Mouse (Mus musculus) embryonic facial prominence, embryonic 12.5 days (tissue): ENCODE measurements around the gene Mpp3. TPM values are rescaled to one million over a fixed set of nuclear protein-coding genes. Genes with fewer than 3 reads are reported as not detected.
A peak's percentile ranks its signal among the peaks of the same experiment; 100 is the strongest.

ENCODE experiments used
- ATAC-seq: fragments of 200-750 bp; cut with Nextera tagmentation; 2 replicates; pipeline ENCODE4 v1.8.0; 2017; ENCODE audit not compliant: insufficient number of reproducible peaks, insufficient read depth, low FRiP score, low TSS enrichment
- H3K27ac ChIP-seq: fragments of 300-500 bp; sonication (generic); 2 replicates; pipeline ENCODE4 v1.5.1; 2016; ENCODE audit warnings: mild to moderate bottlenecking
- H3K27me3 ChIP-seq: fragments of 300-500 bp; sonication (generic); 2 replicates; pipeline ENCODE4 v1.6.1; 2016; ENCODE audit warnings: mild to moderate bottlenecking, moderate library complexity
- H3K36me3 ChIP-seq: fragments of 300-500 bp; sonication (generic); 2 replicates; pipeline ENCODE4 v1.6.1; 2016; ENCODE audit warnings: mild to moderate bottlenecking
- H3K4me1 ChIP-seq: fragments of 300-500 bp; sonication (generic); 2 replicates; pipeline ENCODE4 v1.6.1; 2016
- H3K4me2 ChIP-seq: fragments of 300-500 bp; sonication (generic); replicated peaks from 2 replicates; pipeline ENCODE4 v1.6.1; 2016; ENCODE audit warnings: mild to moderate bottlenecking, moderate library complexity
- H3K4me3 ChIP-seq: fragments of 300-500 bp; sonication (generic); 2 replicates; pipeline ENCODE4 v1.5.1; 2016; ENCODE audit warnings: mild to moderate bottlenecking
- H3K9ac ChIP-seq: fragments of 300-500 bp; sonication (generic); 2 replicates; pipeline ENCODE4 v1.6.1; 2016; ENCODE audit warnings: mild to moderate bottlenecking, moderate library complexity
- H3K9me3 ChIP-seq: fragments of 300-500 bp; sonication (generic); 2 replicates; pipeline ENCODE4 v1.6.1; 2016; ENCODE audit warnings: mild to moderate bottlenecking, moderate library complexity
- WGBS: fragments of 180-500 bp; shearing (Covaris S2); methylation state at CpG from one replicate; pipeline ENCODE4 v1.1.7; 2016; 5-methylcytosine and 5-hydroxymethylcytosine counted together
- polyA plus RNA-seq: library from polyadenylated mRNA; unstranded; fragments of >200 nt; fragmentation: Nextera tagmentation; extraction: Ambion mirVana; gene quantifications from 2 replicates; pipeline ENCODE4 v1.2.1, GENCODE M21; 2016

Mpp3 gene
- polyA plus RNA-seq, 1 experiment from 2014 or later = 11.4 TPM

- H3K9ac ChIP-seq = no peak overlapping the region
- no peak for ATAC-seq
Observed at GRCm38 (mm10) chr11:102037789-102038188, 9.5 kb upstream of the Mpp3 start.

DNA sequence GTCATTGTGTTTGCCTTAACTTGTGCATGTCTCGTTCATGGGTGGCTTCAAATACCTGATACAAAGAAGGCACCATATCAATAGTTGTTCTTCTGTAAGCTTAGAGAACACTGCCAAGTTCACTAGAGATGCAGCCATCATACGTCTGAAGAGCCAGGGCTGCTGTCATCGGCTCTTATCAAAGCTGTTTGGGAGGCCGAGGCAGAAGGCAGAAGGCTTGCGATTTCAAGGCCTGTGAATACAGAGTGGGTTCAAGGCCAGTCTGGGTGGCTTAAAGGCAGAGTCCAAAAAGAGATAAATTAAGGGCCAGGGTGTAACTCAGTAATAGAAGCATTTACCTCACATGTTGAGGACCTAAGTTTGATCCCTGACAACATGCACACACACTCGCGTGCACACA lies 8.1 kb upstream of the Mpp3 start:
- no peaks in the 10 kb centered on the region for H3K9me3 ChIP-seq
- no peaks in the 10 kb centered on the region for H3K4me1 ChIP-seq
- WGBS = 85% methylated on average over 7 of the region's 7 CpGs
- no peak overlapping the region for H3K9ac ChIP-seq
- H3K4me3 ChIP-seq = no peak overlapping the region
- H3K27ac ChIP-seq = no peak overlapping the region
- H3K27me3 ChIP-seq = peaks cover 5% of the 10 kb centered on the region; the same call in 1 of the 2 replicates
- H3K36me3 ChIP-seq = no peaks in the 10 kb centered on the region
- no peak overlapping the region for H3K4me2 ChIP-seq
- no peak for ATAC-seq

More at GRCm38 (mm10) chr11:102037789-102038188, 9.5 kb upstream of the Mpp3 start:
- Histone ChIP-seq H3K4me3 (no peak overlapping the region), H3K27ac (no peak overlapping the region), H3K4me1 (no peaks in the 10 kb centered on the region), H3K4me2 (no peak overlapping the region), H3K36me3 (no peaks in the 10 kb centered on the region), H3K27me3 (peaks cover 5% of the 10 kb centered on the region; the same call in 1 of the 2 replicates), H3K9me3 (no peaks in the 10 kb centered on the region)
- WGBS = 84% methylated on average over 6 of the region's 6 CpGs

DNA sequence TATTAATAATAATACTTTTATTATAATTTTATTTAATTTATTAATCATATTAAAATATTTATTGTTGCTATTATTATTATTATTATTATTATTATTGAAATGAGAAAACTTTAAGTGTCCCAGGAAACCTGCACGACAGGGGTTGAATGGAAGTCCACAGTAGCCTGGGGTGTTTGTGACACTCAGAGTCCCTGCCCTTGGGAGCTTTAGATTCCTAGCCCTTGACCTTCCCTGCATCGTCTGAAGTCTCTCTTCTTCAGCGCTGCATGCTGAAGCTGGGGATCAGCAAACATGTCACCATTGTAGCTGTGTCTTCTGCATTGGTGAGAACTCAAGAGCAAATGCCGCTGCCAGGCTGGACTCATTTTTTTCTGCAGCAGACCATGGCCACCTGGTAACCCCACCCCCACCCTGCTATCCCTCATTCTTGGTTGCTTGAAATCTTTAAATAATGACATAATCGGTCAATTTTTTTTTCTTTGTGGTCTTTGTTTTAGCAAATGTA lies 7.2 kb upstream of the Mpp3 start:
- no peak overlapping the region for H3K27ac ChIP-seq
- H3K4me3 ChIP-seq = no peak overlapping the region
- H3K9me3 ChIP-seq = no peaks in the 10 kb centered on the region
- WGBS = 78% methylated on average over 5 of the region's 5 CpGs
- H3K36me3 ChIP-seq = no peaks in the 10 kb centered on the region
- H3K27me3 ChIP-seq = peaks cover 5% of the 10 kb centered on the region; the same call in 1 of the 2 replicates
- no peak overlapping the region for H3K9ac ChIP-seq
- no peak overlapping the region for H3K4me2 ChIP-seq
- no peak for ATAC-seq
- H3K4me1 ChIP-seq = no peaks in the 10 kb centered on the region

- ATAC-seq = no peak
- Histone ChIP-seq H3K27ac (no peak overlapping the region), H3K4me3 (no peak overlapping the region), H3K36me3 (no peaks in the 10 kb centered on the region), H3K4me2 (no peak overlapping the region), H3K9me3 (no peaks in the 10 kb centered on the region), H3K9ac (no peak overlapping the region), H3K4me1 (no peaks in the 10 kb centered on the region), H3K27me3 (peaks cover 5% of the 10 kb centered on the region; the same call in 1 of the 2 replicates)
- WGBS = 55% methylated on average over 8 of the region's 8 CpGs
Observed at GRCm38 (mm10) chr11:102034887-102035286, 6.6 kb upstream of the Mpp3 start.

DNA sequence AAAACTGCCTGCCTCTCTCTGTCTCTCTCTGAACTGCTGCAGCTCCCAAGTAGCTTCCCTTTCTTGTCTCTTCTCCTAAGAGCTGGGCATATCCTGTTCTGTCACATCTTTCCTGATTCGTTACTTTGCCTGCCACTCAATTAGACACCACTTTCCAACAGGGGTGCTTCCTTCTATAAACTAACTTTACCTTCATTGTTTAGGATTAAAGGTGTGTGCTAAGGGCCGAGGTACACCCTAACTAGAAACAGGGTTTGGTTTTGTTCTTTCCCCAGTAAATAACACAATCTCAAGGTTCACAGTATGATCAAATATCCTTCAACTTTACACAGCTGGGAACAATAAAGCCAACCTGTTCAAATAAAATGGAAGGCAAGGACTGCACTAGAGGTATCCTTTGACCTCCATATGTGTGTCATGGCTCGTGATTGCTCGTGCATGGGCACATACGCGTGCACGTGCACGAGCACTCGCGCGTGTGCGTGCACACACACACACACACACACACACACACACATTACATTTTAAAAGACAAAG lies 4.9 kb upstream of the Mpp3 start:
- Histone ChIP-seq H3K9ac (no peak overlapping the region), H3K4me1 (no peaks in the 10 kb centered on the region), H3K27ac (no peak overlapping the region), H3K9me3 (no peaks in the 10 kb centered on the region), H3K36me3 (no peaks in the 10 kb centered on the region), H3K27me3 (peaks cover 5% of the 10 kb centered on the region; the same call in 1 of the 2 replicates), H3K4me3 (no peak overlapping the region), H3K4me2 (no peak overlapping the region)
- ATAC-seq = no peak
- 79% methylated on average over 12 of the region's 12 CpGs for WGBS

DNA sequence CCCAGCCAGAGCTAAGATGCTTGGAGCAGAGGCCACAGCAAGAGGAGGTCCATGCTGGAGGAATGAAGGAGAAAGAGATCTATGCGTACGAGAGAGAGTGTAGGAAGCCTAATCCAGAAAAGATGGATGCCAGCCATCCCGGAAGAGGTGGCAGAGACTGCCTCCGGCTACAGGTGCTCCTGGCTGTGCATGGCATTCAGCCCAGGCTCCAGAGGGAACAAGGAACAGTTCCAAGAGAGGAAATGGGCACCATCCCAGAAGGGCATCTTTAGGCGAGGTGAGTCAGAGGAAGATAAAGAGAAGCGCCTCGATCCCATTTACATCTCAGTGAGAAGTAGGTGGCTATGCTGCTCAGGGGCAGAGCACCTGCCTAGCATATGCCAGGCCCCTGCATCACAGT lies 2.9 kb upstream of the Mpp3 start:
- H3K27me3 ChIP-seq = no peaks in the 10 kb centered on the region
- 82% methylated on average over 7 of the region's 7 CpGs for WGBS

DNA sequence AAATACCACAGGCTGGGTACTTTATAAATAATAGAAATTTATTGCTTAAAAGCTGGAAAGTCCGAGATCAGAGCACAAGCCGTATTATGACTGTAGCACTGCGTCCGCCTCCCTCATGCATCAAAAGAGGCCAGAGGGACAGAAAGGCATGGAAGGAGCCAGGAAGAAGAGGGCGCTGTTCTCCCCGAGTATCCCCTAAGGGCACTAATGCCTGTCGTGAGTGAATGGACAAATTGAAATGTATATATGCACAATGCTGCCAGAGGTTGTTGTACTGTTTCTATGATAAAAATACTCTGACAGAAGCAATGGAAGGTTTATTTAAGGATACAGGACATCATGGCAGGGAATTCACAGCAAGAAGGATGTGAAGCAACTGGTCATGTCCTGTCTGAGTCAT lies 1.7 kb upstream of the Mpp3 start:
- 34% methylated on average over 7 of the region's 7 CpGs for WGBS
- no peak overlapping the region for H3K27ac ChIP-seq
- H3K27me3 ChIP-seq = peaks cover 8% of the 10 kb centered on the region; the same call in 1 of the 2 replicates
- ATAC-seq = no peak
- no peak overlapping the region for H3K4me3 ChIP-seq
- H3K4me2 ChIP-seq = no peak overlapping the region
- H3K36me3 ChIP-seq = no peaks in the 10 kb centered on the region
- H3K9me3 ChIP-seq = no peaks in the 10 kb centered on the region
- peaks cover 14% of the 10 kb centered on the region; the same call in 1 of the 2 replicates for H3K4me1 ChIP-seq
- H3K9ac ChIP-seq = no peak overlapping the region

More for the DNA sequence above, 2.9 kb upstream of the Mpp3 start:
- H3K4me3 ChIP-seq = no peak overlapping the region
- H3K4me2 ChIP-seq = no peak overlapping the region
- 0 out of 2 replicates have a peak, but pooled peaks cover 5% of the 10 kb centered on the region for H3K4me1 ChIP-seq
- ATAC-seq = no peak
- no peaks in the 10 kb centered on the region for H3K9me3 ChIP-seq
- no peak overlapping the region for H3K9ac ChIP-seq
- no peaks in the 10 kb centered on the region for H3K36me3 ChIP-seq
- no peak overlapping the region for H3K27ac ChIP-seq

- WGBS = 85% methylated on average over 4 of the region's 4 CpGs
- Histone ChIP-seq H3K27ac (no peak overlapping the region), H3K36me3 (no peaks in the 10 kb centered on the region), H3K4me3 (no peak overlapping the region), H3K9ac (no peak overlapping the region), H3K9me3 (no peaks in the 10 kb centered on the region), H3K27me3 (peaks cover 9% of the 10 kb centered on the region; the same call in 1 of the 2 replicates), H3K4me2 (no peak overlapping the region), H3K4me1 (peaks cover 14% of the 10 kb centered on the region; the same call in 1 of the 2 replicates)
- no peak for ATAC-seq
Observed at GRCm38 (mm10) chr11:102029304-102029703, 1.0 kb upstream of the Mpp3 start.

DNA sequence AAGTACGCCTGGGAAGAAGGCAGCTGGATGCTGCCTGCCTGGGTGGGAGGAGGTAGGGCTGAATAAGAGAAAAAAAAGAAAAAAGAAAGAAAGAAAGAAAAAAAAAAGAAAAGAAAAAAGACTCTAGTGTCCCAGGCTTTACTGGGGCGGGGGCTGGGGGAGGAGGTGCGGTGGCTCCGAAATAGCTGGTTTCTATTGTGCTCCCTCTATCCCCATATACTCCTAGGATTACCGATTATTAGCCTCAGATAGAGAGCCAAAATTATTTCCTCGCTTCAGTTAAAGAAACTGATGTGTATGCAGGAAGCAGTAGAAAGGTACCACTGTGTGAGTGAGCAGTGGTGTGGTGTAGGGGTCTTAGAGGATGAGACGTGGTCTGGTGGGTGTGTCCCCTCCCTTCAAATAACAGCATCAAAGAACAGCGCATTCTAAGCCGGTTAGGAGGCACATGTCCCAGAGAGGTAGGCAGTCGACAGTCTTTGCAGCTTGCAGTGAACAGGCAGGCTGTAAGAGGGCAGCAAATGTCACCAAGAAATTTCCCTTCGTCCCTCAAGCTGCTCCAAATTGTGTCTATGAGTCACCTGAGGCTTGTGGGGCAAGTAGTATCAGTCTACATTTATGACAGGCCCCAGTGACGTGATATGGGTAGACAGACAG lies 772 bp downstream of the Mpp3 start:
- Histone ChIP-seq H3K36me3 (no peaks in the 10 kb centered on the region), H3K4me2 (peak overlapping the region; percentile 92), H3K4me1 (peaks cover 16% of the 10 kb centered on the region; the same call in 1 of the 2 replicates), H3K27ac (peak overlapping the region; percentile 79; the same call in 1 of the 2 replicates), H3K9ac (peak overlapping the region; percentile 61; the same call in 1 of the 2 replicates), H3K4me3 (peak overlapping the region; percentile 71), H3K27me3 (peaks cover 9% of the 10 kb centered on the region; the same call in 1 of the 2 replicates), H3K9me3 (no peaks in the 10 kb centered on the region)
- ATAC-seq = no peak; the same call in 1 of the 2 replicates
- WGBS = 7% methylated on average over 12 of the region's 12 CpGs

- H3K9ac ChIP-seq = peak overlapping the region; percentile 61
- ATAC-seq = peak; percentile 77
- H3K4me1 ChIP-seq = peaks cover 16% of the 10 kb centered on the region; the same call in 1 of the 2 replicates
- WGBS = 1% methylated on average over 54 of the region's 73 CpGs
- H3K36me3 ChIP-seq = peaks cover 2% of the 10 kb centered on the region; the same call in 1 of the 2 replicates
- H3K4me2 ChIP-seq = peak overlapping the region; percentile 92
- H3K27me3 ChIP-seq = peaks cover 9% of the 10 kb centered on the region; the same call in 1 of the 2 replicates
- no peaks in the 10 kb centered on the region for H3K9me3 ChIP-seq
- peak overlapping the region; percentile 71 for H3K4me3 ChIP-seq
- peak overlapping the region; percentile 79 for H3K27ac ChIP-seq
Observed at GRCm38 (mm10) chr11:102026694-102027360, 1.4 kb downstream of the Mpp3 start.

DNA sequence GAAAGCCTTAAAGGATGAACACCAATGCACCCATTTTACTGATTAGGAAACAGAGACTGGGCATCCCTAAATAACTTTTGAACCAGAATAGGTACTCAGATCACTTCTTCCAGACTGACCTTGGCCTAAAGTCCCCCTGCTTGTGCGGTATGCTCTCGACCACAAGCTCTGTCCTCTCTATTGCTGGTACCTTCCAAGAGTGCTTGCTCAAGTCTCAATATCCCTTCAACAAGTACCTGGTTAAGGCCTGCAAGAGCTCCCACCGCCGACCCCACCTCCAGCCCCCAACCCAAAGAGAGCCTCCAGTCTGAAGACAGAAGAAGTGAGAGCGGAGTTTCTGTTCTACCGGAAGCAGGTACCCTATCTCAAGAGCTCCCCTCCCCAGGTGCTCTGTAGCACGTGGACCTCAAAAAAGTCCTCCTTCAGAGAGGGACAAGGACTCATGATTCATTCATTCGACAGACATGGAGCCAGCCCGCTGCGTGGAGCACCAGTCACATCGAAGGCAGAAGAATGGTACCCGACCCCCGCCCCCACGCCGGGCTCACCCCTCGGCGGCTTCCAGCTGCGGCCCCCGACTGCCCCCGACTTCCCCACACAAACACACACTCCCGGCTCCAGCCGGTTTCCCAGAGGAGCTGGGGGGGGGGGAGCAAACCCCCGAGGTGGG lies 2.1 kb downstream of the Mpp3 start:
- 4% methylated on average over 23 of the region's 23 CpGs for whole genome bisulfite sequencing
- Histone ChIP-seq H3K27ac (peak overlapping the region; percentile 79), H3K9me3 (no peaks in the 10 kb centered on the region), H3K27me3 (peaks cover 9% of the 10 kb centered on the region; the same call in 1 of the 2 replicates), H3K4me2 (peak overlapping the region; percentile 92), H3K4me3 (peak overlapping the region; percentile 71), H3K9ac (peak overlapping the region; percentile 61), H3K36me3 (peaks cover 2% of the 10 kb centered on the region; the same call in 1 of the 2 replicates), H3K4me1 (peaks cover 16% of the 10 kb centered on the region; the same call in 1 of the 2 replicates)
- ATAC-seq = no peak
